Mouse (Mus musculus) brown adipose tissue, adult 24 weeks (tissue): ENCODE measurements around the gene Tsx. TPM values are rescaled to one million over a fixed set of nuclear protein-coding genes. Genes with fewer than 3 reads are reported as not detected.
"Not testable (repeated sequence)": the region's sequence is repeated elsewhere in the genome, so short reads cannot be mapped to it uniquely, and the experiment has no call there.

Source experiments
- H3K27ac ChIP-seq: fragments of 200-500 bp; replicated peaks from 2 replicates; pipeline ENCODE4 v1.5.1; 2012; ENCODE audit warnings: low read depth, mild to moderate bottlenecking, low read length
- H3K4me1 ChIP-seq: fragments of 200-500 bp; 2 replicates; pipeline ENCODE4 v1.6.1; 2012; ENCODE audit warnings: low read length, mixed read lengths; ENCODE audit not compliant: control insufficient read depth, insufficient read depth, insufficient read length
- H3K4me3 ChIP-seq: fragments of 200-500 bp; 2 replicates; pipeline ENCODE4 v1.5.1; 2012; ENCODE audit warnings: low read depth, mild to moderate bottlenecking, low read length, moderate library complexity; ENCODE audit not compliant: insufficient read depth
- polyA plus RNA-seq: library from polyadenylated mRNA; stranded (reverse); fragments of >200 nt; gene quantifications from 2 replicates; pipeline ENCODE4 v1.2.4, GENCODE M21; 2012; ENCODE audit not compliant: missing spikeins, insufficient read depth, insufficient read length

Tsx gene
- polyA plus RNA-seq, 1 experiment = not detected

- Histone ChIP-seq H3K4me3 (peak overlapping the region; percentile 18; the same call in 1 of the 2 replicates), H3K4me1 (no peaks in the 10 kb centered on the region), H3K27ac (no peak overlapping the region)
Measured at GRCm38 (mm10) chrX:103447539-103448169, 33.4 kb downstream of the Tsx start.

GRCm38 (mm10) chrX:103448429-103448828 is 34.2 kb downstream of the Tsx start:
- not testable (repeated sequence) for H3K4me1 ChIP-seq, H3K4me3 ChIP-seq, H3K27ac ChIP-seq

- not testable (repeated sequence) for H3K27ac ChIP-seq, H3K4me1 ChIP-seq, H3K4me3 ChIP-seq
Measured at GRCm38 (mm10) chrX:103448943-103449722, 34.9 kb downstream of the Tsx start.

- no peak overlapping the region for H3K27ac ChIP-seq
- H3K4me1 ChIP-seq = no peaks in the 10 kb centered on the region
- H3K4me3 ChIP-seq = no peak overlapping the region
Measured at GRCm38 (mm10) chrX:103452815-103453214, 38.5 kb downstream of the Tsx start.

- no peak overlapping the region for H3K4me3 ChIP-seq
- no peaks in the 10 kb centered on the region for H3K4me1 ChIP-seq
- H3K27ac ChIP-seq = no peak overlapping the region
Measured at GRCm38 (mm10) chrX:103460056-103460455, 45.8 kb downstream of the Tsx start.

GRCm38 (mm10) chrX:103468998-103469397 is 54.7 kb downstream of the Tsx start:
- Histone ChIP-seq H3K4me3 (no peak overlapping the region), H3K27ac (no peak overlapping the region), H3K4me1 (no peaks in the 10 kb centered on the region)

GRCm38 (mm10) chrX:103472346-103472745 is 58.1 kb downstream of the Tsx start:
- Histone ChIP-seq H3K27ac (no peak overlapping the region), H3K4me1 (no peaks in the 10 kb centered on the region), H3K4me3 (no peak overlapping the region)

Other genes starting within 250 kb of the Tsx start
- gene Nap1l2, start 227.8 kb upstream of the Tsx start, polyA plus RNA-seq = not detected in 2 replicates
- not detected in 2 replicates for gene Cdx4, start 93.1 kb upstream of the Tsx start, polyA plus RNA-seq
- gene Chic1, start 58.0 kb upstream of the Tsx start, polyA plus RNA-seq = 0.28 TPM in 1 of 2 replicates, not detected in the other
- not detected in 2 replicates for gene Gm26992, start 7.5 kb downstream of the Tsx start, polyA plus RNA-seq
- gene Zcchc13, start 216.1 kb downstream of the Tsx start, polyA plus RNA-seq = not detected in 2 replicates